Mouse (Mus musculus) brain, adult 2 months (tissue): ENCODE results near the gene Nupl1.

Experiments used
- DNase-seq: peaks from one replicate; pipeline ENCODE4 v3.0.0; 2011; ENCODE audit warnings: low read depth, low spot score

Nupl1 gene

GRCm38 (mm10) chr14:60163367-60163766 is 87.9 kb downstream of the Nupl1 start:
- no peak for DNase-seq

- DNase-seq: no peak
These were observed 98.9 kb downstream of the Nupl1 start for GRCm38 (mm10) chr14:60152373-60152772.

GRCm38 (mm10) chr14:60148893-60149292 is 102.3 kb downstream of the Nupl1 start:
- DNase-seq: no peak

DNA sequence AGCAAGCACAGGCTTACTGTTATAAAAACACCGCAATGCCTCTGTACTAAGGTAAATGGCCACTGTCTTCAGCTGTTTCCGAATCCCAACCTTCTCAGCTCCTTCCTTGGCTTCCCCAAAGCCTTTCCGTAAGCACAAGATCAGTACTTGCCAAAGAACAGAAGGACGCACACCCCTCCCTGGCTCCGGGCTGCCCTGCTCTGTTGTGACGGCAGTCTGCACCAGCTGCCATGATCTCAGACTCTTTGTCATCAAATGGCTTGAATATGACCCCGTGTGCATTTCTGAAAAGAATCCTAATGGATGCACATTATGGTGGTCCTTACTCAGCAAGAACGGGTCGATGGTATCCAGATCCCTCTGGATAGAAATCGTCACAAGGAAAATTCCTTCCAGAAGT is 108.0 kb downstream of the Nupl1 start:
- DNase-seq: peak; percentile 33

GRCm38 (mm10) chr14:60138339-60138738 is 112.9 kb downstream of the Nupl1 start:
- no peak for DNase-seq

DNA sequence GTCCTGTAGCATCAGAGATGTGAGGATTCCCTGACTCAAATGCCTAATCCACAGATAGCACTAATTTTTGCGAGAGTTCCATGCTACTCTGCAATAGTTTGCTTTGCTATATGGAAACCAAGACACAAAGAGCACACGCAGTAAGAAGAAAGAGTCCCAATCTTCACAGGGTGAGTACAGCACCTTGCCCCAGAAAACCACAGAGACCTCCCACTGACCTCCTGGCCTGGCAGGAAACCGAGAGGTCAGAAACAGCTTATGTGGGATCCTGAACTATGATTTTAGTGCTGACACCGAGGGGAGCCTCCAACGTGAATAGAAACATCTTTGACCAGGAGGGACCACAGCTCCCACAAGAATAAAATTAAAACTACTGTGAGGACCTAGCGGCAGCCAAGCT is 113.4 kb downstream of the Nupl1 start:
- no peak for DNase-seq

DNA sequence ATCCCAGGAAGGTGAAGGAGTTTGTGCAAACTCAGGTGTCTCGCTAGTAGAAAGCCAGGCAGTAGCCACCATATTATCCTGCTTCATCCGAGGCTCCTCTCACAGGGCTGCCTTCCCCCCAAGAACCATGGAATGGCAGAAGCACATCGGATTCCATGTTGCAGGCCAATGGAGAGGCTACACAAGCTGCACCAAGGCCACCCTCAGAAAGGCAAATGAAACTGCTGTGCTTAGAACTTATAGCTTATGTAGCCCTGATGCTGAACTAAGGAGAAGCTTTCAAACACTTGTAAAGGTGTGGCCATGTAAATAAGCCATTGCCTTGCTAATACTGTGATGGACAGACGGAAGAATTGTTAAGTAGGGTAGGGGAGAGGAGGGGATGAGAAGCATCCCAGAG is 115.4 kb downstream of the Nupl1 start:
- DNase-seq: no peak

- DNase-seq: no peak
These were observed 116.5 kb downstream of the Nupl1 start for GRCm38 (mm10) chr14:60134720-60135119.
